Mouse (Mus musculus) lung, postnatal 0 days (tissue): ENCODE measurements around the gene Pnp2.

Source experiments
- CTCF ChIP-seq: IDR thresholded peaks from 2 replicates; pipeline ENCODE4 v1.5.1; 2016; ENCODE audit warnings: antibody characterized with exemption, mild to moderate bottlenecking
- EP300 ChIP-seq: IDR thresholded peaks from 2 replicates; pipeline ENCODE4 v1.6.1; 2016; ENCODE audit warnings: antibody characterized with exemption, mild to moderate bottlenecking, control low read depth

DNA sequence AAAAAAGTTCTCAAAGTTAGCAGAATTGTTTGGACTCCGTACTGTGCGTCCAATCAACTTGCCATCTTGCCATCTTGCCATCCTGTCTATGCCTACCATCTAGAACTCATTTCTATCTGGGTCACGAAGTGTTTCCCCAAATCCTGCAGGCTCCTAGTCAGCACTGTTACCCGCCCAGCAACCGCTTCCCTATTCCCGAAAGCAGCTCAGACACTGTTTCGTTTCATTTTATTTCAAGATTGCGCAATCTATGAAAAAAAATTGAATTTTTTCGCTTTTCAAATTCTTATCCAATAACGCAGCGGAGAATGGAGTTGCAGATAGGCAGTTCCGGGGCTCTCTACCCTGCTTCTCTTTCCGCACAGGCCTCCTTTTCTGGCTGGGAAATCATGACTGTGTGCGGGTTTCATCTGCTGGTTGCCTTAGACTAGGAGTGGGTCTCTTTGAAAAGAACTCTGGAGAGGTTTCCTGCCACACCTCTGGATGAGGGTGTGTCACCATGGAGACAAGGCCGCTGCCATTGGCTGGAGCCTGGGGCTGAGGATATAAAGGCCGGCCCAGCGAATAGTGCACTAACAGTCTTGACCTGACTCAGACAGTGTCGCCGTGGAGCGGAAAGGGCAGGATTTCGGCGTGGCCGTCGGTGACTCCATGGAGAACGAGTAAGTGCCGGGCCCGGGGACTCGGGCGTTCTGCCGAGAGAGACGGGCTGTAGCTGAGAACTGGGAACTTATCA lies 11.7 kb upstream of the Pnp2 start, which contains the start of gene Gm49342:
- peak; percentile 68 for TF ChIP-seq CTCF
- TF ChIP-seq EP300 = 0 out of 2 replicates have a peak, but pooled peaks have one; percentile 11
